Mouse (Mus musculus): ENCODE results near the gene Tpra1. TPM values are rescaled to one million over a fixed set of nuclear protein-coding genes. Genes with fewer than 3 reads are reported as not detected.

The Tpra1 gene
- polyA plus RNA-seq, 1 experiment from 2014 or later = 49.9 TPM

DNA sequence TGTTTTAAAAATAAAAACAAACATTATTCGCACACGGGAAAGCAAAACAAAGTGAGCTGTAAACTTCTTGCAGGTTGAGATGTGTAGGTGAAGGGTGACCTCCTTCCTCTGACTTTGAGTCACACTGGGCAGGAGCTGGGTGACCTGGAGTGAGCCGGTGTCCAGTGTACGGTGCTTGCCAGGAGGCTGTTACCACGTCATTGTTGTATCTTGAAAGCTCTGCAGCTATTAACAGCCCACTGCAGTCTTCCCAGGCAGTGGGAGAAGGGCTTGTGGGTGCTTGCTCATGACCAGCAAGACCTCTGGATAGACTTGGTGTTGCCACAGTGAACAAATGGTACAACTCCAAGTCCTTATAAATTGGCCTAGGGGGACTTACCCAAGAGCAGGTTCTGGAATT is 12.7 kb downstream of the Tpra1 start:
- WGBS = 81% methylated on average over 5 of the region's 5 CpGs
- ATAC-seq (ENCODE audit: low FRiP score) = no peak
- Histone ChIP-seq H3K27ac (no peak overlapping the region), H3K27me3 (no peaks in the 10 kb centered on the region), H3K9me3 (0 out of 2 replicates have a peak, but pooled peaks cover 3% of the 10 kb centered on the region), H3K9ac (no peak overlapping the region), H3K4me3 (replicated peaks) (no peak overlapping the region), H3K4me1 (no peaks in the 10 kb centered on the region), H3K4me2 (no peak overlapping the region), H3K36me3 (replicated peaks) (peaks cover 20% of the 10 kb centered on the region)

DNA sequence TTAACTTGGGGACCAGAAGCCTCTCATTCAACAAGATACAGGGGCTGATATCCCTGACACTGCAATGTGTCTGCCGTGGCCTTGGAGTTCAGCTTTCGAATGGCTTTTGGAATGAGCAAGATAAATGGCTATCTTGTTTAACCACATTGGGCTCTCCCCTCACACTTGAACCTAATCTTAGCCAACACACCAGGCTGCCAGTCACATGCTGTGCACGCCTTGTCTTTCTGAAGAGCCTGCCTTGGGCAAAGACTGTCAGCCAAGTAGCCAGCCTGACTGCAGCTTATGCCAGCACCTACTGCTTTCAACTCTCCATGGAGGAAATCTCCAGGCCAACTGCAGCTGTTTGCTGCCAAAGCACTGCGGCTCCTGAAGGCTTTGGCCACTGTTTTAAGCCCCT is 13.5 kb downstream of the Tpra1 start:
- H3K4me1 ChIP-seq = no peaks in the 10 kb centered on the region
- no peak overlapping the region for H3K4me3 ChIP-seq (replicated peaks)
- ATAC-seq (ENCODE audit: low FRiP score) = no peak
- 0 out of 2 replicates have a peak, but pooled peaks cover 3% of the 10 kb centered on the region for H3K9me3 ChIP-seq
- no peak overlapping the region for H3K9ac ChIP-seq
- H3K27ac ChIP-seq = no peak overlapping the region
- WGBS = 91% methylated on average over 4 of the region's 4 CpGs
- H3K4me2 ChIP-seq = no peak overlapping the region
- H3K36me3 ChIP-seq (replicated peaks) = peaks cover 15% of the 10 kb centered on the region
- no peaks in the 10 kb centered on the region for H3K27me3 ChIP-seq

DNA sequence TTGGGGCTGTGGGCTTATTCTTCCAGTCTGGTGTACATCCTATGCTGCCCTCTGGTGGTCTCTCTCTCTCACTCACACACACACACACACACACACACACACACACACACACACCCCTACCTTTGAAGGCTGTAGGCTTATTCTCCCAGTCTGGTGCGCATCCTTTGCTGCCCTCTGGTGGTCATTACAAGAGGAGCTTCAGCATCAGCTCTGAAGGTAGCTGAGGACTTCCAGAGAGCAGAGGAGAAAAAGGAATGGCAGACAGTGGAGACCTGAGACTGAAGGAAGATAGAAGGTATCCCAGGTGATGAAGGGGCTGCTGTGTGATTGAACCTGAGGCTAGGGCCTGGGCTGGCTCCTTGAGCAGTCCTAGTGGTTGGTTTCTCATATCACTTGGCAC is 14.1 kb downstream of the Tpra1 start:
- 47% methylated on average over 1 of the region's 1 CpGs for WGBS
- H3K4me1 ChIP-seq = no peaks in the 10 kb centered on the region
- 0 out of 2 replicates have a peak, but pooled peaks cover 9% of the 10 kb centered on the region for H3K36me3 ChIP-seq (replicated peaks)
- no peak overlapping the region for H3K4me2 ChIP-seq
- peak; percentile 43; the same call in 1 of the 2 replicates for ATAC-seq (ENCODE audit: low FRiP score)
- H3K27me3 ChIP-seq = no peaks in the 10 kb centered on the region
- 0 out of 2 replicates have a peak, but pooled peaks cover 3% of the 10 kb centered on the region for H3K9me3 ChIP-seq
- H3K9ac ChIP-seq = no peak overlapping the region
- no peak overlapping the region for H3K4me3 ChIP-seq (replicated peaks)
- no peak overlapping the region for H3K27ac ChIP-seq

- H3K4me2 ChIP-seq = no peak overlapping the region
- no peak overlapping the region for H3K27ac ChIP-seq
- 0 out of 2 replicates have a peak, but pooled peaks cover 3% of the 10 kb centered on the region for H3K9me3 ChIP-seq
- peaks cover 2% of the 10 kb centered on the region for H3K4me1 ChIP-seq
- WGBS = 73% methylated on average over 8 of the region's 8 CpGs
- H3K36me3 ChIP-seq (replicated peaks) = no peaks in the 10 kb centered on the region
- H3K27me3 ChIP-seq = no peaks in the 10 kb centered on the region
- no peak for ATAC-seq (ENCODE audit: low FRiP score)
- no peak overlapping the region for H3K9ac ChIP-seq
- no peak overlapping the region for H3K4me3 ChIP-seq (replicated peaks)
Measured at GRCm38 (mm10) chr6:88918802-88919201, 16.8 kb downstream of the Tpra1 start.

DNA sequence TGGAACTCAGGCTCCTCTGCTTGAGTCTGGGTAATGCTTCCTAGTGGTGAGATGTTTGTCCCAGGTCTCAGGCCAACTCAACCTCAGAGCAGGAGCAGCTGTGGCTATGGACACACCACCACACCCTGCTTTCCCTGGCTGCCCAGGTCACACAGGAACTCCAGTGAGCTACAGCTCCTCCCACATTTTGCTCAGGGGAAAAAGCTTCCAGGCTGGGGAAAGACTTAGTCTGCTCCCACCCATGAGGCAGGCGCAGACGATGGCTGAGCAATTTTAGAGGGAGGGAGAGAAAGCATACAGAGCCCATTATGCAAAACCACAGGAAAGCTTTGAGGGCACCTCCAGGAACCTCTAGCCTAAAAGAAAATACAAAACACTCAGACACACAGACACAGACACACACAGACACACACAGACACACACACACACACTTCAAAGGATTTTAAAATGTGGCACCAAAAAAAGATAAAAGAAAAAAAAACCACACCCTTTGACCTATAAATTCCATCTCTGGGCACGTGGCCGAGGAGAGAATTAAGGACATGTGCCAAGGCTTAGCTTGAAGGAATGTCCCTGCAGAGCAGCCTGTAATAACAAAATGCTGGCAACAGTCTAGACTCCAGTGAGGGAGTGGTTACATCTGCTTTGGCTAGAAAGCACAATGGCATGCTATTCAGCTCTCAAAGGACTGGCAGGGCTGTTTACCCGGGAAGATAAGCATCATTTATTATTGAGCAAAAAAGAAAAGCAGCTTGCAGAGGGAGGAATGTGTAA is 22.6 kb downstream of the Tpra1 start:
- Histone ChIP-seq H3K4me2 (no peak overlapping the region; the same call in 1 of the 2 replicates), H3K4me1 (peaks cover 56% of the 10 kb centered on the region), H3K27me3 (peaks cover 8% of the 10 kb centered on the region), H3K9ac (no peak overlapping the region), H3K36me3 (replicated peaks) (no peaks in the 10 kb centered on the region), H3K27ac (peak overlapping the region; percentile 89), H3K4me3 (replicated peaks) (no peak overlapping the region), H3K9me3 (no peaks in the 10 kb centered on the region)
- peak; percentile 31; the same call in 1 of the 2 replicates for ATAC-seq (ENCODE audit: low FRiP score)
- under 1% methylated on average over 5 of the region's 5 CpGs for WGBS

- H3K36me3 ChIP-seq (replicated peaks) = no peaks in the 10 kb centered on the region
- H3K9me3 ChIP-seq = no peaks in the 10 kb centered on the region
- H3K4me2 ChIP-seq = no peak overlapping the region; the same call in 1 of the 2 replicates
- H3K27me3 ChIP-seq = peaks cover 16% of the 10 kb centered on the region
- H3K27ac ChIP-seq = peak overlapping the region; percentile 89
- H3K4me1 ChIP-seq = peaks cover 66% of the 10 kb centered on the region
- 0% methylated on average over 4 of the region's 4 CpGs for WGBS
- 0 out of 2 replicates have a peak overlapping the region, but pooled peaks have one; percentile 25 for H3K9ac ChIP-seq
- H3K4me3 ChIP-seq (replicated peaks) = no peak overlapping the region
- ATAC-seq (ENCODE audit: low FRiP score) = peak; percentile 69
Measured at GRCm38 (mm10) chr6:88925640-88926205, 23.7 kb downstream of the Tpra1 start.

DNA sequence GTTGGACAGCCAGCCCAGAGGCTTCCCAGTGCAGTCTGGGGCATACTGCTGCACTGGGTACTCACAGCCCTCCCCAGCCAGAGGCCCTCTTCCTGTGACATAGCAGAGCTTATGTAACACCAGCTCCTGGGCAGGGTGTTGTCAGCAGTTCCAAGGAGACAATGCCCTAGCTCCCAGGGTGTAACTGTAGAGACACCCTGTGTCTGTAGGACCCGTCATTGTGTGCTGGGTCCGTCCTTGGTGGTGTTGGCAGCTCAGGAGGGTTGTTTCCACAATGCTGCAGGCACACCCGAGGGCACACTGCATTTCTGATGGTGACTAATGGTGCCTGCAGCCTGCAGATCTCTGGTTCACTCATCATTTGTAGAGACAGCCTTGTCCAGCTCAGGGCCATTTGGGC is 24.8 kb downstream of the Tpra1 start:
- 51% methylated on average over 3 of the region's 3 CpGs for WGBS
- Histone ChIP-seq H3K27ac (0 out of 2 replicates have a peak overlapping the region, but pooled peaks have one; percentile 89), H3K4me2 (no peak overlapping the region), H3K9ac (no peak overlapping the region), H3K36me3 (replicated peaks) (no peaks in the 10 kb centered on the region), H3K4me1 (peaks cover 69% of the 10 kb centered on the region), H3K27me3 (peaks cover 16% of the 10 kb centered on the region), H3K4me3 (replicated peaks) (no peak overlapping the region), H3K9me3 (no peaks in the 10 kb centered on the region)
- ATAC-seq (ENCODE audit: low FRiP score) = no peak

DNA sequence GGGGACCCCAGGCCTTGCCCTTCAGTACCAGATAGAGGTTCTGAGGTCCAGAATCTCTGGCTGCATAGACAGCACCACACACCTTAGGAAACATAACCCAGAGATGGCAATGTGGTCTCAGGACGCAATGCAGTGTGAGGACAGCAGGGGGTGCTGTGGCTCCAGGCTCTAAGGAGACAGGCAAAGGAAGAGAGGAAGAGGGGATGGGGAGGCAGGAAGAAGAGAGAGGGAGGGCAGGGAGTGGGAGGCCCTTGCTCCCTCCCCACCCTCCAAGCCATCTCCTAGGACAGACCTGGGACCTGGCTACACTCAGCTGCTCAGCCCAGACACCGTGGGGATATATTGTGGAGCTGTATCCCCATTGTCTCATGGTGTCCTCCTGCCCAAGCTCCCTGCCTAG is 25.5 kb downstream of the Tpra1 start:
- Histone ChIP-seq H3K9me3 (no peaks in the 10 kb centered on the region), H3K4me3 (replicated peaks) (no peak overlapping the region), H3K36me3 (replicated peaks) (no peaks in the 10 kb centered on the region), H3K9ac (no peak overlapping the region), H3K4me1 (peaks cover 75% of the 10 kb centered on the region), H3K27me3 (peaks cover 16% of the 10 kb centered on the region), H3K27ac (no peak overlapping the region), H3K4me2 (no peak overlapping the region)
- ATAC-seq (ENCODE audit: low FRiP score) = peak; percentile 27; the same call in 1 of the 2 replicates
- 2% methylated on average over 2 of the region's 2 CpGs for WGBS

- Histone ChIP-seq H3K27ac (no peak overlapping the region), H3K36me3 (replicated peaks) (no peaks in the 10 kb centered on the region), H3K9ac (no peak overlapping the region), H3K9me3 (no peaks in the 10 kb centered on the region), H3K4me3 (replicated peaks) (no peak overlapping the region), H3K4me2 (no peak overlapping the region), H3K27me3 (peaks cover 16% of the 10 kb centered on the region), H3K4me1 (peaks cover 79% of the 10 kb centered on the region)
- no peak for ATAC-seq (ENCODE audit: low FRiP score)
- 80% methylated on average over 1 of the region's 1 CpGs for WGBS
Measured at GRCm38 (mm10) chr6:88928026-88928425, 26.0 kb downstream of the Tpra1 start.

DNA sequence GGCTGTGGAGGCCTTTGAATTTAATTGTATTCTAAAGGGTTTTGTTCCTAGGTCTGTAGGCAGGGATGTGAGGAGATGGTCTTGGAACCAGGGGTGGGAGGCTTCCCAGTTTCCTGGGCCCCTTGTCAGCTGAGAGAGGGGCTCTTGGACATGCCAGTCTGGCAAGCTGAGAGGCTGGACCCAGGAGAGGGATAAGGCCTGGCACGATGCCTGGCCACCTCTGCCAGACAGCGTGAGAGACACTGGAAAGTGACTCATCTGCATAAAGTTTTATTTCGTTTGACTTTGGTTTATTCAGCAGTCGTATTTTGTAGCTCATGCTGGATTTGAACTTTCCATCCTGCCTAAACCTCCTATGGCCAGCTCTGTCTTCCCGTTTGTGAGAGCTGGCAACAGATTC is 26.5 kb downstream of the Tpra1 start:
- H3K4me3 ChIP-seq (replicated peaks) = no peak overlapping the region
- H3K4me1 ChIP-seq = peaks cover 79% of the 10 kb centered on the region
- no peak overlapping the region for H3K4me2 ChIP-seq
- H3K27ac ChIP-seq = peak overlapping the region; percentile 83
- peaks cover 16% of the 10 kb centered on the region for H3K27me3 ChIP-seq
- no peak overlapping the region for H3K9ac ChIP-seq
- 82% methylated on average over 5 of the region's 5 CpGs for WGBS
- H3K36me3 ChIP-seq (replicated peaks) = no peaks in the 10 kb centered on the region
- no peak for ATAC-seq (ENCODE audit: low FRiP score)
- H3K9me3 ChIP-seq = no peaks in the 10 kb centered on the region

DNA sequence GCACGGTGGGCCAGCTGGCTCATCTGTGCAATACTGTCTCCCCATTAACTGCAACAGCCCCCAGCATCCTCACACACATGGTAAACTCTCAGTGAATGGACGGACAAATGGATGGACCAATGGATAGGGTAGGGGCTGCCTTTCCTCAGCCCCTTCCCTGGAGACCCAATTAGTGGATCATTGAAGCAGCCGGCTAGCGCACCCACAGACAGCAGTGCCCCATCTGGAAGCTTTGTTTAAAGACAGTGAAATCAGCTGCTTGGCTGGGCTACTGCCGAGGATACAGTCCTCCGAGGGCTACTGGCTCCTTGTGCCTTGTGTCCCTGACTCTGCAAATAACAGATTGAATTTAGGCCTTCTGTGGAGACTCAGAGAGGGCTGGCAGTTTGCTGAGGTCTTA is 27.4 kb downstream of the Tpra1 start:
- Histone ChIP-seq H3K4me2 (no peak overlapping the region), H3K27me3 (peaks cover 25% of the 10 kb centered on the region), H3K36me3 (replicated peaks) (no peaks in the 10 kb centered on the region), H3K9ac (0 out of 2 replicates have a peak overlapping the region, but pooled peaks have one; percentile 3), H3K27ac (peak overlapping the region; percentile 83), H3K4me1 (peaks cover 78% of the 10 kb centered on the region), H3K9me3 (no peaks in the 10 kb centered on the region), H3K4me3 (replicated peaks) (no peak overlapping the region)
- WGBS = 31% methylated on average over 6 of the region's 6 CpGs
- peak; percentile 13; the same call in 1 of the 2 replicates for ATAC-seq (ENCODE audit: low FRiP score)

DNA sequence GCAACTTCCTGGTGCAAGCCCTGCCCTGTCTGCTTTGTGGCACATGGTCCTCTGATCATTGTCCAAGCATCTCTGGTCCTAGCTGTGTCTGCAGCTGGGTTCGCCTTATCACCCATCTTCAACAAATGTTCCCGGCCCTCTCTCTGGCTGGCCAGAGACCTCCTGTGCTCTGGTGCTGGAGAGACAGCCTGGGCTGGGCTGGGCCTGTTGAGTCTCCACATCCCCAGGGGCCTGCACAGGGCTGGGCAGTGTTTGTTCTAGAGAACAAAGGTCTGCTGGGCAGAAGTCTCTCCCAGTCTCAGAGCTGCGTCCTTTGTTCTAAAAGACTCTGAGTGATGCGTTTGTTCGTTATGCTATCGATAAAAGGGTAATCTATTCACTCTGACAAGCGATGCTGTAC is 28.0 kb downstream of the Tpra1 start:
- Histone ChIP-seq H3K36me3 (replicated peaks) (no peaks in the 10 kb centered on the region), H3K27me3 (peaks cover 28% of the 10 kb centered on the region), H3K4me1 (peaks cover 78% of the 10 kb centered on the region), H3K9ac (no peak overlapping the region), H3K27ac (peak overlapping the region; percentile 83), H3K4me3 (replicated peaks) (no peak overlapping the region), H3K4me2 (no peak overlapping the region), H3K9me3 (no peaks in the 10 kb centered on the region)
- no peak for ATAC-seq (ENCODE audit: low FRiP score)
- 40% methylated on average over 7 of the region's 7 CpGs for WGBS

Data from forebrain, embryonic 12.5 days (tissue).